ENCODE assay signal across 16 mouse cellular contexts in genomic region chr13:37654651-37655050, GRCm38 (mm10).
"Had no signal": no experiment of that assay in that cellular context is flagged by ENCODE, and none has a peak within 500 bp of the region (broad histone marks: within the 10 kb centered on the region; RNA-seq: fewer than 3 reads in every experiment).

No protein-coding gene starts in this region.

- H3K4me2 ChIP-seq: neural tube, embryonic 13.5 days; neural tube, embryonic 15.5 days; stomach, embryonic 15.5 days had no signal

- H3K27me3 ChIP-seq: neural tube, embryonic 13.5 days; neural tube, embryonic 15.5 days; stomach, embryonic 15.5 days had no signal

- H3K4me1 ChIP-seq: neural tube, embryonic 13.5 days; neural tube, embryonic 15.5 days; stomach, embryonic 15.5 days had no signal

- H3K9ac ChIP-seq: neural tube, embryonic 13.5 days; neural tube, embryonic 15.5 days; stomach, embryonic 15.5 days had no signal

- H3K4me3 ChIP-seq: neural tube, embryonic 13.5 days; neural tube, embryonic 15.5 days; stomach, embryonic 15.5 days had no signal

- H3K36me3 ChIP-seq: neural tube, embryonic 13.5 days; neural tube, embryonic 15.5 days; stomach, embryonic 15.5 days had no signal

- DNase-seq: retina, postnatal 1 day; right cerebral cortex, adult 18-20 months; right cerebral cortex, postnatal 14 days; right cerebral cortex, postnatal 25 days; right cerebral cortex, postnatal 4 days; spleen, adult 18-20 months; thymus, adult 18-20 months; thymus, adult 2 months; thymus, postnatal 14 days; thymus, postnatal 25 days; thymus, postnatal 36 days; thymus, postnatal 4 days had no signal

- H3K9me3 ChIP-seq: neural tube, embryonic 13.5 days; neural tube, embryonic 15.5 days; stomach, embryonic 15.5 days had no signal

- H3K27ac ChIP-seq: neural tube, embryonic 13.5 days; neural tube, embryonic 15.5 days; stomach, embryonic 15.5 days; stomach, postnatal 0 days had no signal
